Mouse (Mus musculus) c-Kit-positive CD71-positive TER-119-negative erythroid progenitor cells, embryonic 14.5 days (primary cell): Measurements from ENCODE around the gene Plppr5.

Experiments used
- DNase-seq: peaks from one replicate; pipeline ENCODE4 v3.0.0-alpha.2; 2013; ENCODE audit warnings: low read depth

The Plppr5 gene

GRCm38 (mm10) chr3:117574529-117575252 lies at the start of gene Plppr5:
TSS of gene Plppr5 (plus strand) at chr3:117574836.
- no peak for DNase-seq

- no peak for DNase-seq
Measured at GRCm38 (mm10) chr3:117549899-117550298, 24.7 kb upstream of the Plppr5 start.

- DNase-seq: no peak
Measured at GRCm38 (mm10) chr3:117550526-117550925, 24.1 kb upstream of the Plppr5 start.

GRCm38 (mm10) chr3:117556972-117557371 lies 17.7 kb upstream of the Plppr5 start:
- no peak for DNase-seq

GRCm38 (mm10) chr3:117575253-117575927 lies 754 bp downstream of the Plppr5 start:
- DNase-seq: no peak

GRCm38 (mm10) chr3:117575928-117576254 lies 1.3 kb downstream of the Plppr5 start:
- no peak for DNase-seq

- no peak for DNase-seq
Measured at GRCm38 (mm10) chr3:117577349-117577748, 2.7 kb downstream of the Plppr5 start.

GRCm38 (mm10) chr3:117582628-117583027 lies 8.0 kb downstream of the Plppr5 start:
- DNase-seq: no peak

GRCm38 (mm10) chr3:117602404-117602803 lies 27.8 kb downstream of the Plppr5 start:
- no peak for DNase-seq

- DNase-seq: no peak
Measured at GRCm38 (mm10) chr3:117603458-117603857, 28.8 kb downstream of the Plppr5 start.

GRCm38 (mm10) chr3:117606383-117606782 lies 31.7 kb downstream of the Plppr5 start:
- DNase-seq: no peak

- no peak for DNase-seq
Measured at GRCm38 (mm10) chr3:117611453-117611852, 36.8 kb downstream of the Plppr5 start.

GRCm38 (mm10) chr3:117614856-117615255 lies 40.2 kb downstream of the Plppr5 start:
- DNase-seq: no peak

- no peak for DNase-seq
Measured at GRCm38 (mm10) chr3:117625257-117626001, 50.8 kb downstream of the Plppr5 start.

GRCm38 (mm10) chr3:117628799-117629198 lies 54.2 kb downstream of the Plppr5 start:
- no peak for DNase-seq

- no peak for DNase-seq
Measured at GRCm38 (mm10) chr3:117630332-117630731, 55.7 kb downstream of the Plppr5 start.

- DNase-seq: no peak
Measured at GRCm38 (mm10) chr3:117648612-117649011, 74.0 kb downstream of the Plppr5 start.

- no peak for DNase-seq
Measured at GRCm38 (mm10) chr3:117664316-117664715, 89.7 kb downstream of the Plppr5 start.

GRCm38 (mm10) chr3:117679189-117679588 lies 104.6 kb downstream of the Plppr5 start:
- DNase-seq: no peak

GRCm38 (mm10) chr3:117684640-117685039 lies 110.0 kb downstream of the Plppr5 start:
- DNase-seq: no peak

- no peak for DNase-seq
Measured at GRCm38 (mm10) chr3:117686036-117686435, 111.4 kb downstream of the Plppr5 start.

- no peak for DNase-seq
Measured at GRCm38 (mm10) chr3:117686648-117687047, 112.0 kb downstream of the Plppr5 start.

- DNase-seq: no peak
Measured at GRCm38 (mm10) chr3:117694736-117695135, 120.1 kb downstream of the Plppr5 start.
